Mouse (Mus musculus) forebrain, embryonic 10.5 days (tissue): ENCODE measurements at regions not wholly inside any gene's neighbourhood (a gene's known extent, or its start where the extent isn't known, plus 50 kb on each side); places are given as distances from the start of the nearest gene placed in this dataset.
"Not testable (repeated sequence)": the region's sequence is repeated elsewhere in the genome, so short reads cannot be mapped to it uniquely, and the experiment has no call there.

Experiments used
- DNase-seq: peaks from one replicate; pipeline ENCODE4 v3.0.0-alpha.2; 2017; ENCODE audit warnings: low spot score; ENCODE audit errors: extremely low spot score
- H3K27ac ChIP-seq: fragments of 300-500 bp; sonication (generic); 2 replicates; pipeline ENCODE4 v1.5.1; 2016; ENCODE audit warnings: mild to moderate bottlenecking
- H3K27me3 ChIP-seq: fragments of 300-500 bp; sonication (generic); 2 replicates; pipeline ENCODE4 v1.6.1; 2016; ENCODE audit warnings: mild to moderate bottlenecking; ENCODE audit not compliant: poor library complexity, severe bottlenecking
- H3K36me3 ChIP-seq: fragments of 300-500 bp; sonication (generic); replicated peaks from 2 replicates; pipeline ENCODE4 v1.6.1; 2016; ENCODE audit warnings: mild to moderate bottlenecking, moderate library complexity
- H3K4me1 ChIP-seq: fragments of 300-500 bp; sonication (generic); 2 replicates; pipeline ENCODE4 v1.6.1; 2016
- H3K4me3 ChIP-seq: fragments of 300-500 bp; sonication (generic); 2 replicates; pipeline ENCODE4 v1.5.1; 2016; ENCODE audit warnings: mild to moderate bottlenecking, moderate library complexity
- H3K9me3 ChIP-seq: fragments of 300-500 bp; sonication (generic); 2 replicates; pipeline ENCODE4 v1.6.1; 2016; ENCODE audit warnings: mild to moderate bottlenecking, moderate library complexity
- WGBS: fragments of 180-500 bp; shearing (Covaris S2); methylation state at CpG from one replicate; pipeline ENCODE4 v1.1.7; 2016; 5-methylcytosine and 5-hydroxymethylcytosine counted together

GRCm38 (mm10) chr16:54970356-54970755 lies 327.4 kb downstream of the Zpld1 start:
- DNase-seq: no peak
- Histone ChIP-seq H3K9me3 (peaks cover 4% of the 10 kb centered on the region; the same call in 1 of the 2 replicates), H3K4me1 (no peaks in the 10 kb centered on the region), H3K27me3 (no peaks in the 10 kb centered on the region), H3K27ac (no peak overlapping the region), H3K36me3 (no peaks in the 10 kb centered on the region), H3K4me3 (no peak overlapping the region)
- WGBS: 88% methylated on average over 6 of the region's 6 CpGs

GRCm38 (mm10) chr16:54943808-54944315 lies 353.9 kb downstream of the Zpld1 start:
- Histone ChIP-seq H3K27ac (no peak overlapping the region), H3K4me3 (no peak overlapping the region), H3K27me3 (no peaks in the 10 kb centered on the region), H3K9me3 (no peaks in the 10 kb centered on the region), H3K4me1 (peaks cover 3% of the 10 kb centered on the region; the same call in 1 of the 2 replicates), H3K36me3 (no peaks in the 10 kb centered on the region)
- DNase-seq: no peak
- WGBS: 76% methylated on average over 7 of the region's 7 CpGs

GRCm38 (mm10) chr16:54928259-54928658 lies 369.5 kb downstream of the Zpld1 start:
- H3K4me1 ChIP-seq: no peaks in the 10 kb centered on the region
- DNase-seq: no peak
- H3K27ac ChIP-seq: no peak overlapping the region
- 86% methylated on average over 3 of the region's 3 CpGs for WGBS
- H3K27me3 ChIP-seq: no peaks in the 10 kb centered on the region
- H3K36me3 ChIP-seq: no peaks in the 10 kb centered on the region
- no peaks in the 10 kb centered on the region for H3K9me3 ChIP-seq
- H3K4me3 ChIP-seq: no peak overlapping the region

GRCm38 (mm10) chr16:54902911-54903310 lies 394.9 kb downstream of the Zpld1 start:
- H3K27me3 ChIP-seq: no peaks in the 10 kb centered on the region
- DNase-seq: no peak
- H3K36me3 ChIP-seq: no peaks in the 10 kb centered on the region
- H3K27ac ChIP-seq: no peak overlapping the region
- H3K4me1 ChIP-seq: no peaks in the 10 kb centered on the region
- no peak overlapping the region for H3K4me3 ChIP-seq
- WGBS: 91% methylated on average over 4 of the region's 4 CpGs
- no peaks in the 10 kb centered on the region for H3K9me3 ChIP-seq

GRCm38 (mm10) chr16:54901461-54901860 lies 396.3 kb downstream of the Zpld1 start:
- Histone ChIP-seq H3K4me3 (no peak overlapping the region), H3K27ac (no peak overlapping the region), H3K9me3 (no peaks in the 10 kb centered on the region), H3K4me1 (no peaks in the 10 kb centered on the region), H3K27me3 (no peaks in the 10 kb centered on the region), H3K36me3 (no peaks in the 10 kb centered on the region)
- DNase-seq: no peak
- WGBS: 78% methylated on average over 1 of the region's 1 CpGs

GRCm38 (mm10) chr16:54894661-54895060 lies 403.1 kb downstream of the Zpld1 start:
- H3K27ac ChIP-seq: no peak overlapping the region
- WGBS: 93% methylated on average over 5 of the region's 5 CpGs

GRCm38 (mm10) chr16:54857369-54857768 lies 440.4 kb downstream of the Zpld1 start:
- no peak overlapping the region for H3K4me3 ChIP-seq
- no peaks in the 10 kb centered on the region for H3K9me3 ChIP-seq
- H3K27ac ChIP-seq: no peak overlapping the region
- H3K4me1 ChIP-seq: peaks cover 15% of the 10 kb centered on the region
- H3K36me3 ChIP-seq: no peaks in the 10 kb centered on the region
- H3K27me3 ChIP-seq: no peaks in the 10 kb centered on the region
- DNase-seq: no peak

More at GRCm38 (mm10) chr16:54894661-54895060, 403.1 kb downstream of the Zpld1 start:
- H3K27me3 ChIP-seq: no peaks in the 10 kb centered on the region
- DNase-seq: no peak
- no peaks in the 10 kb centered on the region for H3K4me1 ChIP-seq
- H3K9me3 ChIP-seq: no peaks in the 10 kb centered on the region
- no peak overlapping the region for H3K4me3 ChIP-seq
- H3K36me3 ChIP-seq: no peaks in the 10 kb centered on the region

- H3K36me3 ChIP-seq, H3K27me3 ChIP-seq, H3K4me3 ChIP-seq, H3K27ac ChIP-seq, H3K4me1 ChIP-seq, DNase-seq, H3K9me3 ChIP-seq: not testable (repeated sequence)
- WGBS: 86% methylated on average over 4 of the region's 4 CpGs
Measured at GRCm38 (mm10) chr16:54842996-54843395, 454.8 kb downstream of the Zpld1 start.
